Mouse (Mus musculus) testis, postnatal 10 days (tissue): ENCODE data around the gene Krtap3-1.
A peak's percentile ranks its signal among the peaks of the same experiment; 100 is the strongest.
"Not testable (repeated sequence)": the region's sequence is repeated elsewhere in the genome, so short reads cannot be mapped to it uniquely, and the experiment has no call there.

Experiments used
- DNase-seq: peaks from one replicate; pipeline ENCODE4 v3.0.0; 2021; ENCODE audit warnings: low spot score

Gene Krtap3-1

GRCm38 (mm10) chr11:99566530-99566929 lies at the start of gene Krtap3-1:
TSS of gene Krtap3-1 (minus strand) at chr11:99566630.
- no peak for DNase-seq

- DNase-seq = no peak
These were observed 48.5 kb upstream of the Krtap3-1 start, which contains the start of gene Krtap2-4 for GRCm38 (mm10) chr11:99614796-99615363. TSS of gene Krtap2-4 (minus strand) at chr11:99614846.

DNA sequence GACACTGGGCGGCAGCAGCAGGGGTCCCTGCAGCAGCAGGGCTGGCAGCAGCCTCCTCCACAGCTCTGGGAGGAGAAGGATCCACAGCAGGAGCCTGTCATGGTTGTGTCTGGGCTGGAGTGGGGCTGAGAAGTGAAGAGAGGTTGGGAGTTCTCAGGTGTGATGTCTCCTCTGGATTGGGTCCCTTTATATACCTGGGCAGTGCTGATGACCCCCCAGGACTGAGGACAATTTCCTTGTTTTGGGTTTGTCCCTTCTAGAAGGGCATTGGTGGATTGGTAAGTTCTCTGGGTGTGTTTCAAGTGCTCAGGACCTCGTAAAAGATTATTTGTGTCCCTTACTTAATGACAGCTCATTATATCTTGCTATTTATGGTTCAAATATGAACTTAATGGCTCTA lies 43.7 kb upstream of the Krtap3-1 start, which contains the start of gene Gm11937:
Gene Gm11937 (minus strand): TSS at position 101 of the 400 bp plus-strand sequence.
- DNase-seq = not testable (repeated sequence)

GRCm38 (mm10) chr11:99609126-99609525 lies 42.7 kb upstream of the Krtap3-1 start:
- no peak for DNase-seq

DNA sequence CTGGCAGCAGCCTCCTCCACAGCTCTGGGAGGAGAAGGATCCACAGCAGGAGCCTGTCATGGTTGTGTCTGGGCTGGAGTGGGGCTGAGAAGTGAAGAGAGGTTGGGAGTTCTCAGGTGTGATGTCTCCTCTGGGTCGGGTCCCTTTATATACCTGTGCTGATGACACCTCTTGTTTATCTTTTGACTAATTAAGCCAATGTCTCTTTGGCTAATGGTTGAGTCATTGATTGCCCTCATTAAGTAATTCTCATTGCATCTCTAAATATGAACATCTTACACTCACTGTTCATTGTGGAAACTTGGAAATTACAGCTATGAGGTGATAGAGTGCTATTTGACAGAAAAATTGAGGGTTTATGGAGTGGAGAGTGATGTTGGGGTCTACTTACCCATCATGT lies 36.8 kb upstream of the Krtap3-1 start, which contains the start of gene Gm11938:
Gene Gm11938 (minus strand): TSS at position 101 of the 400 bp plus-strand sequence.
- not testable (repeated sequence) for DNase-seq

DNA sequence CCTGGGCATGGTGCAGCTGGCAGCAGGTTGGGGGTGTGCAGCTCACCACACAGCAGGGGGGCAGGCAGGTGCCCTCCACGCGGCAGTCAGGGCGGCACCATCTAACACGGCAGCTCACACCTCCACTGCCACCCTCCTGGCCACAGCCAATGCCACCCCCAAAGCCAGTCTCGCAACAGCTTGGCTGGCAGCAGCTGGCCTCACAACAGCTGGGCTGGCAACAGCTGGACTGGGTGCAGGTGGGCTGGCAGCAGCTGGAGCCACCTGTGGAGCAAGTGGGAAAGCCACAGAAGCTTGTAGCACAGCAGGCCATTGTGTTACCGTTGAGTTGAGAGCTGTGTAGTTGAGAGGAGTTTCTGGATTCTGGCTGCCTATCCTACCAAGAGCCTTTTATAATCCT lies 31.3 kb upstream of the Krtap3-1 start, which contains the start of gene Krtap9-3:
Gene Krtap9-3 (minus strand): TSS at position 364 of the 400 bp plus-strand sequence.
- not testable (repeated sequence) for DNase-seq

DNA sequence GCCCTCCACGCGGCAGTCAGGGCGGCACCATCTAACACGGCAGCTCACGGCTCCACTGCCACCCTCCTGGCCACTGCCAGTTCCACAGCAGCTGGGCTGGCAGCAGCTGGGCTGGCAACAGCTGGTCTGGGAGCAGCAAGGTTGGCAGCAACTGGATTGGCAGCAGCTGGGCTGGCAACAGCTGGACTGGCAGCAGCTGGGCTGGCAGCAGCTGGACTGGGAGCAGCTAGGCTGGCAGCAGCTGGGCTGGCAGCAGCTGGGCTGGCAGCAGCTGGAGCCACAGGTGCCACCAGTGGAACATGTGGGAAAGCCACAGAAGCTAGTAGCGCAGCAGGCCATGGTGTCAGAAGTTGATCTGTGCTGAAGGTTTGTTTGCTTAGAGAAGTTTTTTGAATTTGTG lies 24.6 kb upstream of the Krtap3-1 start, which contains the start of gene Krtap1-3:
Gene Krtap1-3 (minus strand): TSS at position 359 of the 400 bp plus-strand sequence.
- DNase-seq = no peak

- DNase-seq = no peak
These were observed 18.7 kb upstream of the Krtap3-1 start for GRCm38 (mm10) chr11:99585096-99585495.

DNA sequence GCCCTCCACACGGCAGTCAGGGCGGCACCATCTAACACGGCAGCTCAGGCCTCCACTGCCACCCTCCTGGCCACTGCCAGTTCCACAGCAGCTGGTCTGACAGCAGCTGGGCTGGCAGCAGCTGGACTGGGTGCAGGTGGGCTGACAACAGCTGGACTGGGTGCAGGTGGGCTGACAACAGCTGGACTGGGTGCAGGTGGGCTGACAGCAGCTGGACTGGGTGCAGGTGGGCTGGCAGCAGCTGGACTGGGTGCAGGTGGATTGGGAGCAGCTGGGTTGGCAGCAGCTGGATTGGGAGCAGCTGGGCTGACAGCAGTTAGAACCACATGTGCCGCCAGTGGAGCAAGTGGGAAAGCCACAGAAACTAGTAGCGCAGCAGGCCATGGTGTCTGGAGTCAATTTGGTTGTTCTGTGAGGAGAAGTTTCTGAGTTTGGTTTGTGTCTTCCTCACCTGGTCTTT lies 16.8 kb upstream of the Krtap3-1 start, which contains the start of gene Krtap1-4:
Gene Krtap1-4 (minus strand): TSS at position 410 of the 460 bp plus-strand sequence.
- no peak for DNase-seq

DNA sequence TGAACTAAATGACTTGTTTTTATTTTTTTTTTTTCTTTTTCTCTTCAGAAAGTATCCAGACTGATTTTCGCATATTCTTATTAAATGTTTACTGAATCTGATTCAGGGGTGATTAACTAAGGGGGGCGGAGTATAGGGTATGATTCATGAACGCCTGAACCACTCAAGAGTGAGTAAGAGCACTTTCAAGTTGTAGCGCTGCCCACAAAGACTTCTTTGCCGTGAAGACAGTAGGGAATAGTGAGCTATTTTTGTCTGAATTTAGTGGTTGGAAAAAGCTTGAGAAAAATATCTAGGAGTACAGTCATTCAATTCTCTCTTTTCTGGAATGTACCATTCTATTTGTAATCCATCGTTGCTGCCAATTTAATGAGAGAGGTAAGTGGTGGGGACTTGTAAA lies 15.1 kb upstream of the Krtap3-1 start:
- no peak for DNase-seq

DNA sequence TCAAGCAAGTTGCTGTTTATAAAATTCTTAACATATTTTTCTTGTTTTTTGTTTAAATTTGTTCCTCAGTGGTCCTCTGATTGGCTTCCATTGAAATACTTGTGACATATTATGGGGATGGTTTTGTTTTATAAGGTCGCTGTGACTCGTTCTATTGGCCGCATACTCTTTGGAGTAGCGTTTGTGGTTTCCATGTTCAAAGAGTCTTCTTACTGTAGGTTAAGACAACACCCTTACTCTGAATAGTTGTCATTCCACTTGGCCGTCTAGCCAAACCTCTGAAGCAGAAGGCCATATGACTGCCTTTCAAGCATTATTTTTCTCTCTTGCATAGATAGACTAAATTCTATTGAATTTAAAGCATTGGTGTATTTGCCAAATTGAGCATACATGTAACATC lies 14.6 kb upstream of the Krtap3-1 start:
- no peak for DNase-seq

DNA sequence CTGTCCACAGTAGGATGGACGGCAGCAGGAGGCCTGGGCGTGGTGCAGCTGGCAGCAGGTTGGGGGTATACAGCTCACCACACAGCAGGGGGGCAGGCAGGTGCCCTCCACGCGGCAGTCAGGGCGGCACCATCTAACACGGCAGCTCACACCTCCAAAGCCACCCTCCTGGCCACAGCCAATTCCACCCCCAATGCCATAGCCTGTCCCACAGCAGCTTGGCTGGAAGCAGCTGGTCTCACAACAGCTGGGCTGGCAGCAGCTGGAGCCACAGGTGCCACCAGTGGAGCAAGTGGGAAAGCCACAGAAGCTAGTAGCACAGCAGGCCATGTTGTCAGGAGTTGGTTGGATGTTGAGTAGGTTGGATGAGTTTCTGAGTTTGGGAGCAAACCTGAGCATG lies 14.2 kb upstream of the Krtap3-1 start, which contains the start of gene Krtap1-5:
Gene Krtap1-5 (minus strand): TSS at position 381 of the 400 bp plus-strand sequence.
- DNase-seq = no peak

GRCm38 (mm10) chr11:99574106-99574505 lies 7.7 kb upstream of the Krtap3-1 start:
- DNase-seq = peak; percentile 83

- no peak for DNase-seq
These were observed 6.7 kb upstream of the Krtap3-1 start for GRCm38 (mm10) chr11:99573164-99573563.

- no peak for DNase-seq
These were observed 3.9 kb downstream of the Krtap3-1 start for GRCm38 (mm10) chr11:99562580-99562979.

DNA sequence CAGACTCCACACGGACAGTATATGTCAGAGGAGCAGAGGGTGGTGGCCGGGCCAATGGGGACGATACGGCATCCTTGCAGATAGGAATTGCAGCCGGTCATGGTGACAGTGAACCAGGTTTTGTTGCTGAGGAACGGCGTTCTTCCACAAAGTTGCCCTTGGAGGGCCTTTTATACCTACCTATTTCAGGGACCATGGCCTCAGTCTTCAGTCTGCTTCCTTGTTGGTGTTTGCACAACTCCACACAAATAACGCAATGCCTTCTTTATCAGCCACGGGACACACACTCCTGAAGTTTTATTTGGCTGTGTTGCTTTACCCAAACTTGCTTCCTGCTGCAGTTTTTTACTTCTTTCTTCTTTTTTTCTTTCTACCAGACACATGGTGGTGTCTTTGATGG lies 7.1 kb downstream of the Krtap3-1 start, which contains the start of gene Gm11939:
Gene Gm11939 (minus strand): TSS at position 101 of the 400 bp plus-strand sequence.
- DNase-seq = no peak

DNA sequence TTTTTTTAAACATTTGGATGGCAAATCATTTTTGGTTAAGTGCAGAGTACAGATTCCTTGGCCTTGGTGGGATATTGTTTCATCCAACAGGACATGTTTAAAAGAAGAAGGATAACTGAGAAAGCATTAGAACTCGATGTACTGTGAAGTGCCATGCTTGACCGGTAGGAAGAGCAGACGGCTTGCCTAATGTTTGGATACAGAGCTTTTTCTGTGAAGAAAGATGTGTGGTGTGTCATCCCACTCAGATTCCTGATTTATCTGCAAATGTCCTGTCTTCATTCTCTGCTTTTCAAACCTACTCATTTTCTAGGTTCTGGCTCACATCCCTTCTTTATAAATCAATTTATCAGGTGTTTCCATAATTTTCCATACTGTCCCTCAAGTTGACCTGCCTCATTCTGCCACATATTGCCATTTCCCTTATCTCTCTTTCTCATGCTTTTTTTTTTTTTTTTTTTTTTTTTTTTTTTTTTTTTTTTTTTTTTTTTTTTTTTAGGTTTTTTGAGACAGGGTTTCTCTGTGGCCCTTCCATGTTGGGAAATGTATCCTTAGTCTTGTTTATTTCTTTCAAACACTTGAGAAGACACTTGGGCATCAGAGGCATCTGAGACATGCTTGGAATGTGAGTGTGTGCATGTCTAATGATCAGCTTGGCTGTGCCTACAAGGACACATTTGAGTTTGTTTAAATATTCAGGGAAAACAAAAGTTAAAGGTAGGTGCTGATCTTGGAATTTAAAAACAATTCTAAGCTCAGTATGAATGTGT lies 8.3 kb downstream of the Krtap3-1 start:
- DNase-seq = no peak

- no peak for DNase-seq
These were observed 9.7 kb downstream of the Krtap3-1 start, which contains the start of gene Krtap3-2 for GRCm38 (mm10) chr11:99556753-99557152. TSS of gene Krtap3-2 (minus strand) at chr11:99556853.

- DNase-seq = no peak
These were observed 10.2 kb downstream of the Krtap3-1 start for GRCm38 (mm10) chr11:99556195-99556594.

- DNase-seq = no peak
These were observed 15.7 kb downstream of the Krtap3-1 start, which contains the start of gene Krtap3-3 for GRCm38 (mm10) chr11:99550765-99551164. TSS of gene Krtap3-3 (minus strand) at chr11:99550865.

- DNase-seq = no peak
These were observed 18.5 kb downstream of the Krtap3-1 start for GRCm38 (mm10) chr11:99547892-99548291.

GRCm38 (mm10) chr11:99539721-99540120 lies 26.7 kb downstream of the Krtap3-1 start:
- peak; percentile 80 for DNase-seq
